ENCODE assay signal across 22 mouse cellular contexts in genomic region chr3:156232111-156232510, GRCm38 (mm10).
DNase-seq lines count a peak whose midpoint lies in the region; ATAC-seq lines count a peak whose summit lies in the region.
"Had no signal": no experiment of that assay in that cellular context is flagged by ENCODE, and none has a peak within 500 bp of the region (broad histone marks: within the 10 kb centered on the region; RNA-seq: fewer than 3 reads in every experiment).

No protein-coding gene starts in this region.

- H3K27ac ChIP-seq in heart, embryonic 12.5 days (ENCODE audit: poor library complexity, severe bottlenecking), result no peak overlapping the region
- H3K27ac ChIP-seq: embryonic facial prominence, embryonic 10.5 days; forebrain, embryonic 12.5 days; heart, adult 2 months; heart, embryonic 15.5 days; hindbrain, embryonic 10.5 days; hindbrain, postnatal 0 days; limb, embryonic 12.5 days; liver, embryonic 12.5 days; stomach, postnatal 0 days had no signal

- H3K36me3 ChIP-seq in heart, embryonic 12.5 days, result no peaks in the 10 kb centered on the region
- H3K36me3 ChIP-seq: embryonic facial prominence, embryonic 10.5 days; forebrain, embryonic 12.5 days; heart, embryonic 15.5 days; hindbrain, embryonic 10.5 days; limb, embryonic 12.5 days; liver, embryonic 12.5 days had no signal

- H3K27me3 ChIP-seq in heart, embryonic 12.5 days (replicated peaks), result no peaks in the 10 kb centered on the region
- H3K27me3 ChIP-seq: CH12.LX; forebrain, embryonic 12.5 days; heart, embryonic 15.5 days; limb, embryonic 12.5 days; liver, embryonic 12.5 days had no signal

- peak; percentile 6 for DNase-seq in heart, postnatal 4 days
- DNase-seq in right cerebral cortex, adult 18-20 months, result peak; percentile 5
- no peak for DNase-seq in right cerebral cortex, postnatal 14 days
- DNase-seq in cerebellum, postnatal 10 days, result peak; percentile 4 to 20
- no peak for DNase-seq in gastrocnemius, postnatal 10 days
- DNase-seq in testis, postnatal 14 days (ENCODE audit: low spot score), result no peak
- DNase-seq: gastrocnemius, postnatal 14 days; heart, adult 2 months; lung, embryonic 14.5 days; retina, postnatal 1 day had no signal

- WGBS in heart, embryonic 12.5 days, result 79% methylated on average over 2 of the region's 2 CpGs

- H3K9me3 ChIP-seq in heart, embryonic 12.5 days (replicated peaks), result no peaks in the 10 kb centered on the region
- H3K9me3 ChIP-seq: embryonic facial prominence, embryonic 10.5 days; forebrain, embryonic 12.5 days; heart, embryonic 15.5 days; hindbrain, embryonic 10.5 days; limb, embryonic 12.5 days; liver, embryonic 12.5 days had no signal

- H3K4me1 ChIP-seq in heart, embryonic 12.5 days (replicated peaks), result no peaks in the 10 kb centered on the region
- H3K4me1 ChIP-seq: embryonic facial prominence, embryonic 10.5 days; forebrain, embryonic 12.5 days; heart, embryonic 15.5 days; hindbrain, embryonic 10.5 days; limb, embryonic 12.5 days; liver, embryonic 12.5 days had no signal

- no peak overlapping the region for H3K4me2 ChIP-seq in heart, embryonic 12.5 days
- H3K4me2 ChIP-seq: forebrain, embryonic 12.5 days; heart, embryonic 15.5 days; limb, embryonic 12.5 days; liver, embryonic 12.5 days; lung, embryonic 14.5 days; midbrain, embryonic 11.5 days had no signal

- no peak overlapping the region for H3K4me3 ChIP-seq in heart, embryonic 12.5 days
- H3K4me3 ChIP-seq: embryonic facial prominence, embryonic 10.5 days; forebrain, embryonic 12.5 days; heart, adult 2 months; heart, embryonic 15.5 days; hindbrain, embryonic 10.5 days; limb, embryonic 12.5 days; liver, embryonic 12.5 days had no signal

- no peak overlapping the region for H3K9ac ChIP-seq in heart, embryonic 12.5 days
- H3K9ac ChIP-seq: forebrain, embryonic 12.5 days; heart, embryonic 15.5 days; limb, embryonic 12.5 days; liver, embryonic 12.5 days; lung, embryonic 14.5 days had no signal

- ATAC-seq in heart, embryonic 12.5 days (ENCODE audit: insufficient number of reproducible peaks, low FRiP score), result no peak
- ATAC-seq: hindbrain, postnatal 0 days; intestine, postnatal 0 days; liver, embryonic 12.5 days had no signal

Comparison
In these comparisons a context has a peak if more than half of its experiments do, and no peak if none do; other contexts are left out.
1. DNase-seq: peak in heart, postnatal 4 days (single experiment), right cerebral cortex, adult 18-20 months (single experiment) and cerebellum, postnatal 10 days (2 of 2); none in right cerebral cortex, postnatal 14 days (single experiment), gastrocnemius, postnatal 10 days (single experiment) and testis, postnatal 14 days (single experiment).